Mouse (Mus musculus): Measurements from ENCODE around the gene Umps. TPM values are rescaled to one million over a fixed set of nuclear protein-coding genes. Genes with fewer than 3 reads are reported as not detected.

The Umps gene
- polyA plus RNA-seq, 1 experiment from 2014 or later, result 49.4 TPM

- peak; percentile 50; the same call in 1 of the 2 replicates for ATAC-seq
- peaks cover 7% of the 10 kb centered on the region for H3K4me1 ChIP-seq (ENCODE audit: control insufficient read depth, insufficient read depth, low read length)
Measured at GRCm38 (mm10) chr16:33967283-33967640, 424 bp upstream of the Umps start.

DNA sequence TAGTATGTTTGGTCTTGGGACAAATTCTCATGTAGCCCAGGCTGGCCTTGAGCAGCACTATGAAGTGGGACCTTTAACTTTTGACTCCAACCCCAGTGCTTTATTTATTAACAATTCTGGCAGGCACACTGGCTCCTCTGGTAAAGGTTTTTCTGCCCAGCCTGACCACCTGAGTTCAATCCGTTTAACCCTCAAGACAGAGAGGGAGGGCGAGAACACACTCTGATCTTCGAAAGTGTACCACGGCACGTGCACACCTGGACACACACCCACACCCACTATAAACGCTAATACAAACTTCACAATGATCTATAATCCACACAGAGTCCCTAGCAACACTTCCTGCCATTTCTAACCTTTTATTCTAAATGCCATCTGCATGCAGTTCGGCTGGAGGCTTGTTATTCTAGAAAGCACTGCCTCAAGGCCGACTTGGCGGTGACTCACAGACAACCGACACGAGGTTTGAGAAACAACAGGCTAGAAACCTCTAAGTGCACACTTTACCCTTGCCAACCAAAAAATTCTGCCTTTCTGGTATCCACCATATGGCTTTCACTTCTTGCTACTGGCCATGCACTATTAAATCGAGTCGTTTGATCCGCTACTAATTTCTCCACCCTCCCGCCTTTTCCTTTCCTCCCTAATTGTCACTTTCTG is 830 bp downstream of the Umps start:
- Histone ChIP-seq H3K4me3 (ENCODE audit: low read length) (peak overlapping the region; percentile 92), H3K4me1 (ENCODE audit: control insufficient read depth, insufficient read depth, low read length) (peaks cover 7% of the 10 kb centered on the region), H3K27ac (ENCODE audit: low read length) (peak overlapping the region; percentile 68; the same call in 1 of the 2 replicates), H3K36me3 (ENCODE audit: control insufficient read depth, insufficient read depth, low read length) (peaks cover 3% of the 10 kb centered on the region; the same call in 1 of the 2 replicates), H3K9ac (ENCODE audit: low read depth, low read length) (peak overlapping the region; percentile 90), H3K27me3 (replicated peaks; ENCODE audit: control insufficient read depth, insufficient read depth, low read length) (no peaks in the 10 kb centered on the region), H3K9me3 (ENCODE audit: control insufficient read depth, low read length) (no peaks in the 10 kb centered on the region), H3K4me2 (ENCODE audit: low read depth, low read length) (peak overlapping the region; percentile 85)
- 8% methylated on average over 15 of the region's 15 CpGs for WGBS
- peak; percentile 13; the same call in 1 of the 2 replicates for ATAC-seq

More at GRCm38 (mm10) chr16:33967283-33967640, 424 bp upstream of the Umps start:
- Histone ChIP-seq H3K36me3 (ENCODE audit: control insufficient read depth, insufficient read depth, low read length) (0 out of 2 replicates have a peak, but pooled peaks cover 3% of the 10 kb centered on the region), H3K9ac (ENCODE audit: low read depth, low read length) (peak overlapping the region; percentile 90), H3K27ac (ENCODE audit: low read length) (no peak overlapping the region), H3K9me3 (ENCODE audit: control insufficient read depth, low read length) (no peaks in the 10 kb centered on the region), H3K4me2 (ENCODE audit: low read depth, low read length) (peak overlapping the region; percentile 85), H3K27me3 (replicated peaks; ENCODE audit: control insufficient read depth, insufficient read depth, low read length) (no peaks in the 10 kb centered on the region), H3K4me3 (ENCODE audit: low read length) (peak overlapping the region; percentile 92)
- 49% methylated on average over 2 of the region's 2 CpGs for WGBS

DNA sequence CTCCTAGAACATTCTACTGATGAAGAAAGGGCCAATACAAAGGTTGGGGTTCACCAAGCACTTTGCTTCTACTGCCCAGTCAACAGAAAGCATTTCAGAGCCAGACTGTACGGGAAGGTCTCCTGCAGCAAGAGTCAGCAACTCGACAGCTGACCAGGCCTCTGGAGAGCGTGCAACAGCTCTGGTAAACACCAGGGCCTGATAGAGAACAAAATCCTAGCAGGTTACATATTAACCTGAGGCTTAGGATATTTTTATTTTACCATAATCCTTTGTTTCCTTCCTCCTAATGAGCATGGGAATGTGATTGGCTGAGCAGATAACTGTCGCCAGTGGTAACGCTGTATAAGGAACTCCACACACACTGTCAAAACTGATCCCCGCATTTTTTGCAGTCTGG is 3.3 kb downstream of the Umps start:
- WGBS, result 58% methylated on average over 6 of the region's 6 CpGs
- Histone ChIP-seq H3K4me1 (ENCODE audit: control insufficient read depth, insufficient read depth, low read length) (peaks cover 7% of the 10 kb centered on the region), H3K4me3 (ENCODE audit: low read length) (no peak overlapping the region), H3K27me3 (replicated peaks; ENCODE audit: control insufficient read depth, insufficient read depth, low read length) (no peaks in the 10 kb centered on the region), H3K27ac (ENCODE audit: low read length) (no peak overlapping the region), H3K9me3 (ENCODE audit: control insufficient read depth, low read length) (no peaks in the 10 kb centered on the region), H3K36me3 (ENCODE audit: control insufficient read depth, insufficient read depth, low read length) (peaks cover 7% of the 10 kb centered on the region; the same call in 1 of the 2 replicates), H3K4me2 (ENCODE audit: low read depth, low read length) (no peak overlapping the region), H3K9ac (ENCODE audit: low read depth, low read length) (no peak overlapping the region)
- ATAC-seq, result peak; percentile 73

- ATAC-seq, result no peak
- no peaks in the 10 kb centered on the region for H3K27me3 ChIP-seq (replicated peaks; ENCODE audit: control insufficient read depth, insufficient read depth, low read length)
- H3K4me1 ChIP-seq (ENCODE audit: control insufficient read depth, insufficient read depth, low read length), result no peaks in the 10 kb centered on the region
- no peaks in the 10 kb centered on the region for H3K9me3 ChIP-seq (ENCODE audit: control insufficient read depth, low read length)
- no peak overlapping the region for H3K4me3 ChIP-seq (ENCODE audit: low read length)
- H3K9ac ChIP-seq (ENCODE audit: low read depth, low read length), result no peak overlapping the region
- no peak overlapping the region for H3K4me2 ChIP-seq (ENCODE audit: low read depth, low read length)
- no peak overlapping the region for H3K27ac ChIP-seq (ENCODE audit: low read length)
- 93% methylated on average over 1 of the region's 1 CpGs for WGBS
- H3K36me3 ChIP-seq (ENCODE audit: control insufficient read depth, insufficient read depth, low read length), result peaks cover 27% of the 10 kb centered on the region
Measured at GRCm38 (mm10) chr16:33954793-33955192, 12.0 kb downstream of the Umps start.

DNA sequence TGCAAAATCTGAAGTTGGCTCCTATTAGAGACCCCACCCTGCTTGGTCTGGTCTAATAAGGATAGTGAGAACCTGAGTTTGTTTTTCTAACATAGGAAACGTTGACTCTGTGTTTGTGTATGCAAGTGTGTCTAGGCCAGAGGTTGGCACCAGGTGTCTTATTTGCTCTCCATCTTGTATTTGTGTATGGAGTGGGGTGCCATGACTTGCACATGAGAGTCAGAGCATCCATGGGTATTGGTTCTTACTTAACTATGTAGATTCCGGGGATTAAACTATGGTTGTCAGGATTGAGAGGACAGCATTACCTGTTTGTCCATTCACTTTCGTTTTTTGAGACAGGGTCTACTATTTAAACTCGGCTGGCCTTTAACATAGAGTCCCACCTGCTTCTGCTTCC is 13.8 kb downstream of the Umps start:
- Histone ChIP-seq H3K4me2 (ENCODE audit: low read depth, low read length) (no peak overlapping the region), H3K4me1 (ENCODE audit: control insufficient read depth, insufficient read depth, low read length) (no peaks in the 10 kb centered on the region), H3K27ac (ENCODE audit: low read length) (no peak overlapping the region), H3K36me3 (ENCODE audit: control insufficient read depth, insufficient read depth, low read length) (peaks cover 23% of the 10 kb centered on the region), H3K9me3 (ENCODE audit: control insufficient read depth, low read length) (no peaks in the 10 kb centered on the region), H3K4me3 (ENCODE audit: low read length) (no peak overlapping the region), H3K27me3 (replicated peaks; ENCODE audit: control insufficient read depth, insufficient read depth, low read length) (no peaks in the 10 kb centered on the region), H3K9ac (ENCODE audit: low read depth, low read length) (no peak overlapping the region)
- ATAC-seq, result no peak
- 77% methylated on average over 4 of the region's 4 CpGs for WGBS

DNA sequence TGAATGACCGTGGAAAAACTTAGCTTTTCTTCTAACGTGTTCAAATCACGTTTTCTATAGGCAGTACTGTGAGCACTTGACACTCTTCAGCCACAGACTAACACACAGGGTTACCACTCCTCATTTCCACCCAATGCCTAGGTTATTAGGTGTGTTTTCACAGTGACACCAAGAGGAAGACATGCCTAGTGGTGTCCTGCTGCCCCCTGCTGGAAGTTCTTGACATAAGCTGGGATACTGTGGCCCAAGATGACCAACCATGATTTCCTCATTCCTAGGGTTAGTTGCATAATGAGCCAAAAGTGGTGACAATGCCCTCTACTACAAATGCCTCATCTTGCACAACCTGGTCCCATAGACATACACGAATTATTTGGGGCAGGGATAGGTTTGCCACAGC is 16.0 kb downstream of the Umps start:
- no peak overlapping the region for H3K9ac ChIP-seq (ENCODE audit: low read depth, low read length)
- no peaks in the 10 kb centered on the region for H3K9me3 ChIP-seq (ENCODE audit: control insufficient read depth, low read length)
- WGBS, result 15% methylated on average over 4 of the region's 4 CpGs
- no peak overlapping the region for H3K27ac ChIP-seq (ENCODE audit: low read length)
- no peaks in the 10 kb centered on the region for H3K27me3 ChIP-seq (replicated peaks; ENCODE audit: control insufficient read depth, insufficient read depth, low read length)
- ATAC-seq, result peak; percentile 79
- peaks cover 15% of the 10 kb centered on the region for H3K36me3 ChIP-seq (ENCODE audit: control insufficient read depth, insufficient read depth, low read length)
- H3K4me3 ChIP-seq (ENCODE audit: low read length), result no peak overlapping the region
- H3K4me2 ChIP-seq (ENCODE audit: low read depth, low read length), result no peak overlapping the region
- no peaks in the 10 kb centered on the region for H3K4me1 ChIP-seq (ENCODE audit: control insufficient read depth, insufficient read depth, low read length)

DNA sequence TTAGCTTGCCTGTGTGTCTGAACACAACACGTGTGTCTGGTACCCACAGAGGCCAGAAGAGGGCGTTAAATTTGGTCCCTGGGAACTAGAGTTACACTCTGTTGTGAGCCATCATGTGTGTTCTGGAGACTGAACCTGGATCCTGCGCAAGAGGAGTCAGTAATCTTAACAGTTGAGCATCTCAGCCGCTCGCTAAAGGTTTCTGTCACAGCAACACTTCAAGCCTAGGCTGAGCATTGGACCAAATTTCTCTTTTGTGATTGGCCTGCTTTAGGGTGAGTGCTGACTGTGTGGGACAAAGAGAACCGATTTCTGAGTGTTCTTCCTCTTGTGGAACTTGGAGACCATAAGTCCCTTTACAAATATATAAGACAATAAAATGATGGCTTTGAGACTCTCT is 16.5 kb downstream of the Umps start:
- Histone ChIP-seq H3K4me1 (ENCODE audit: control insufficient read depth, insufficient read depth, low read length) (no peaks in the 10 kb centered on the region), H3K4me2 (ENCODE audit: low read depth, low read length) (no peak overlapping the region), H3K36me3 (ENCODE audit: control insufficient read depth, insufficient read depth, low read length) (peaks cover 11% of the 10 kb centered on the region; the same call in 1 of the 2 replicates), H3K4me3 (ENCODE audit: low read length) (no peak overlapping the region), H3K27ac (ENCODE audit: low read length) (no peak overlapping the region), H3K27me3 (replicated peaks; ENCODE audit: control insufficient read depth, insufficient read depth, low read length) (no peaks in the 10 kb centered on the region), H3K9me3 (ENCODE audit: control insufficient read depth, low read length) (no peaks in the 10 kb centered on the region), H3K9ac (ENCODE audit: low read depth, low read length) (no peak overlapping the region)
- 81% methylated on average over 6 of the region's 6 CpGs for WGBS
- peak; percentile 10; the same call in 1 of the 2 replicates for ATAC-seq

GRCm38 (mm10) chr16:33947664-33948571 is 18.9 kb downstream of the Umps start:
- H3K27ac ChIP-seq (ENCODE audit: low read length), result no peak overlapping the region
- no peak overlapping the region for H3K4me2 ChIP-seq (ENCODE audit: low read depth, low read length)
- 67% methylated on average over 17 of the region's 17 CpGs for WGBS
- H3K27me3 ChIP-seq (replicated peaks; ENCODE audit: control insufficient read depth, insufficient read depth, low read length), result no peaks in the 10 kb centered on the region
- no peaks in the 10 kb centered on the region for H3K9me3 ChIP-seq (ENCODE audit: control insufficient read depth, low read length)
- no peak overlapping the region for H3K9ac ChIP-seq (ENCODE audit: low read depth, low read length)
- H3K36me3 ChIP-seq (ENCODE audit: control insufficient read depth, insufficient read depth, low read length), result no peaks in the 10 kb centered on the region
- peaks cover 7% of the 10 kb centered on the region; the same call in 1 of the 2 replicates for H3K4me1 ChIP-seq (ENCODE audit: control insufficient read depth, insufficient read depth, low read length)
- ATAC-seq, result no peak
- H3K4me3 ChIP-seq (ENCODE audit: low read length), result no peak overlapping the region

DNA sequence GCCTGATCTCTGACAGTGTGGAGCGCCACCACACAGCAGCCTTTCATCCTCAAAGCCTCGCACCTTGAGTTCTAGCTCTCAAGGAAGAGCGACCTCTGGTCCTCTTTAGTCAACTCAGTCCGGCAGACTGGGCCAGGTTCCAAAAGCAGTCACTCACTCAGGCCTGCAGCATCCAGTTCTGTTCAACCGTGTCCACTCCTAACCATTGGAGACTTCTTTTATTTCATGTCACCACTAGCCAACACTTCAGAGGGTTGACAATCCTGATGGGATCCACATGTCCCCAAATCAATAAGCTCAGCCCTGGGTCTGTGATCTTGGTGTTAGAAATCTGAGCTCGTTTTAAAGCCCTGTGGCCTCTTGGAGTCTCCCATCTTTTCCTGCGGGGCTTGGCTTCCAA is 20.8 kb downstream of the Umps start:
- Histone ChIP-seq H3K27me3 (replicated peaks; ENCODE audit: control insufficient read depth, insufficient read depth, low read length) (no peaks in the 10 kb centered on the region), H3K4me2 (ENCODE audit: low read depth, low read length) (no peak overlapping the region), H3K9ac (ENCODE audit: low read depth, low read length) (no peak overlapping the region), H3K9me3 (ENCODE audit: control insufficient read depth, low read length) (no peaks in the 10 kb centered on the region), H3K27ac (ENCODE audit: low read length) (no peak overlapping the region), H3K4me3 (ENCODE audit: low read length) (no peak overlapping the region), H3K36me3 (ENCODE audit: control insufficient read depth, insufficient read depth, low read length) (no peaks in the 10 kb centered on the region), H3K4me1 (ENCODE audit: control insufficient read depth, insufficient read depth, low read length) (peaks cover 23% of the 10 kb centered on the region)
- WGBS, result 75% methylated on average over 7 of the region's 7 CpGs
- no peak for ATAC-seq
